Mouse (Mus musculus): ENCODE results near the gene Napa. TPM values are rescaled to one million over a fixed set of nuclear protein-coding genes. Genes with fewer than 3 reads are reported as not detected.

The Napa gene
- total RNA-seq, 2 experiments from 2014 or later, result 92.4 to 109 TPM

GRCm38 (mm10) chr7:16083361-16083760 lies 14.9 kb upstream of the Napa start:
- no peak for DNase-seq
- intact Hi-C loops (cut with DNase I), result no loop called here

- intact Hi-C loops (cut with DNase I), result no loop called here
- no peak for DNase-seq
Measured at GRCm38 (mm10) chr7:16087587-16087986, 10.7 kb upstream of the Napa start.

GRCm38 (mm10) chr7:16094592-16094991 lies 3.7 kb upstream of the Napa start:
- no peak for DNase-seq
- intact Hi-C loops (cut with DNase I), result loop anchor here (5.0 kb wide), 1 partner anchor 37 kb away; no protein-coding TSS in a partner anchor

GRCm38 (mm10) chr7:16099901-16100300 lies 1.6 kb downstream of the Napa start:
- intact Hi-C loops (cut with DNase I), result no loop called here
- DNase-seq, result no peak

- intact Hi-C loops (cut with DNase I), result no loop called here
- no peak for DNase-seq
Measured at GRCm38 (mm10) chr7:16101081-16101480, 2.8 kb downstream of the Napa start.

- DNase-seq, result no peak
Measured at GRCm38 (mm10) chr7:16101726-16102475, 3.6 kb downstream of the Napa start.

GRCm38 (mm10) chr7:16102686-16103226 lies 4.5 kb downstream of the Napa start:
- intact Hi-C loops (cut with DNase I), result no loop called here
- no peak for DNase-seq

More at GRCm38 (mm10) chr7:16101726-16102475, 3.6 kb downstream of the Napa start:
- intact Hi-C loops (cut with DNase I), result no loop called here

GRCm38 (mm10) chr7:16103760-16104159 lies 5.5 kb downstream of the Napa start:
- DNase-seq, result no peak
- intact Hi-C loops (cut with DNase I), result no loop called here

- intact Hi-C loops (cut with DNase I), result no loop called here
- no peak for DNase-seq
Measured at GRCm38 (mm10) chr7:16104611-16105388, 6.5 kb downstream of the Napa start.

GRCm38 (mm10) chr7:16108886-16109542 lies 10.8 kb downstream of the Napa start:
- intact Hi-C loops (cut with DNase I), result no loop called here
- no peak for DNase-seq

- intact Hi-C loops (cut with DNase I), result no loop called here
- no peak for DNase-seq
Measured at GRCm38 (mm10) chr7:16110158-16110557, 11.9 kb downstream of the Napa start.

- DNase-seq, result no peak
- intact Hi-C loops (cut with DNase I), result no loop called here
Measured at GRCm38 (mm10) chr7:16111284-16112090, 13.2 kb downstream of the Napa start.

- no peak for DNase-seq
- intact Hi-C loops (cut with DNase I), result no loop called here
Measured at GRCm38 (mm10) chr7:16116418-16116817, 18.2 kb downstream of the Napa start.

GRCm38 (mm10) chr7:16117100-16117499 lies 18.8 kb downstream of the Napa start:
- DNase-seq, result no peak
- intact Hi-C loops (cut with DNase I), result no loop called here

- DNase-seq, result peak; percentile 82 to 90
- intact Hi-C loops (cut with DNase I), result no loop called here
Measured at GRCm38 (mm10) chr7:16119569-16120261, 21.5 kb downstream of the Napa start, which contains the start of gene Kptn. Kptn (plus strand) TSS chr7:16119895.

GRCm38 (mm10) chr7:16120262-16120600 lies 22.0 kb downstream of the Napa start:
- intact Hi-C loops (cut with DNase I), result no loop called here
- DNase-seq, result no peak

GRCm38 (mm10) chr7:16125829-16126228 lies 27.6 kb downstream of the Napa start:
- intact Hi-C loops (cut with DNase I), result no loop called here
- DNase-seq, result no peak

- intact Hi-C loops (cut with DNase I), result no loop called here
- no peak for DNase-seq
Measured at GRCm38 (mm10) chr7:16128344-16128743, 30.1 kb downstream of the Napa start.

GRCm38 (mm10) chr7:16128899-16129298 lies 30.6 kb downstream of the Napa start:
- intact Hi-C loops (cut with DNase I), result no loop called here
- no peak for DNase-seq

Measured in gastrocnemius, postnatal 36 days (tissue).